Mouse (Mus musculus): ENCODE results near the gene Zmiz1.

The Zmiz1 gene

DNA sequence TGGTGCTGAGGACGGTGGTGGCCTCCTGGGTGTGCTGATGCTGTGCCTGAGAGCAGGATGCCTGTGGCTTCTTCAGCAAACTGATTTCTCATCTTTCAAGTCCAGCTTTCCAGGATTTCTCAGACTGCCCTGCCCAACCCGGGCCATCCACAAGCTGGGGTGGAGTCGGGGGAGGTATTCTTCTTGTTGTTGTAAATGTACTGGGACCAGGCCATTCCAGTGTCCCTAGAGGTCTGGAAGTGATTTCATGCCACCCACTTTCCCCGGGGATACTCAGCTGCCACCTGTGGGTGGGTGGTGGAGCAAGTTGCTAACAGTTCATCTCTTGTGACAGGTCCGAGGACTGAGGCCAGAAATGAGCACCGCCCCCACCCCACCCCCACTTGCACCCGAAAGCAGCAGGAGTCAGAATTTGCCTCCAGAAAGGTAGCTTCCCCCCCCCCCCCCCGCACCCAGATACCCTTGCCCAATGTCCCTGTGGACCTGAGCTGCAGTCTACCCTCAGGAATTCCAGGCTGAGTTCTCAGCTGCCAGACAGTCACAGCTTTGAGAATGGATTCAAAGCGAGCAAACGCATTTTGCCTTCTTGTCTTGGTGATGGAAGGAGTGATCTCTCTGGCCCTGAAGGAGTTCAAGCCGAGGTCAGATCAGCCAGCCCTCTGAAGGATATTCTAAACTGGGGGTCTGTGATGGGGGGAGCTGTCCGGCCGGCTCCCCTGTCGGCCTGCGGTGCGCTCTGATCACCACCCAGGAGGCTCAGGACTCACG, 2.1 kb upstream of the Zmiz1 start:
- no peak for DNase-seq

- peak; percentile 90 for DNase-seq
These were observed 1.5 kb upstream of the Zmiz1 start for GRCm38 (mm10) chr14:25457434-25457957.

DNA sequence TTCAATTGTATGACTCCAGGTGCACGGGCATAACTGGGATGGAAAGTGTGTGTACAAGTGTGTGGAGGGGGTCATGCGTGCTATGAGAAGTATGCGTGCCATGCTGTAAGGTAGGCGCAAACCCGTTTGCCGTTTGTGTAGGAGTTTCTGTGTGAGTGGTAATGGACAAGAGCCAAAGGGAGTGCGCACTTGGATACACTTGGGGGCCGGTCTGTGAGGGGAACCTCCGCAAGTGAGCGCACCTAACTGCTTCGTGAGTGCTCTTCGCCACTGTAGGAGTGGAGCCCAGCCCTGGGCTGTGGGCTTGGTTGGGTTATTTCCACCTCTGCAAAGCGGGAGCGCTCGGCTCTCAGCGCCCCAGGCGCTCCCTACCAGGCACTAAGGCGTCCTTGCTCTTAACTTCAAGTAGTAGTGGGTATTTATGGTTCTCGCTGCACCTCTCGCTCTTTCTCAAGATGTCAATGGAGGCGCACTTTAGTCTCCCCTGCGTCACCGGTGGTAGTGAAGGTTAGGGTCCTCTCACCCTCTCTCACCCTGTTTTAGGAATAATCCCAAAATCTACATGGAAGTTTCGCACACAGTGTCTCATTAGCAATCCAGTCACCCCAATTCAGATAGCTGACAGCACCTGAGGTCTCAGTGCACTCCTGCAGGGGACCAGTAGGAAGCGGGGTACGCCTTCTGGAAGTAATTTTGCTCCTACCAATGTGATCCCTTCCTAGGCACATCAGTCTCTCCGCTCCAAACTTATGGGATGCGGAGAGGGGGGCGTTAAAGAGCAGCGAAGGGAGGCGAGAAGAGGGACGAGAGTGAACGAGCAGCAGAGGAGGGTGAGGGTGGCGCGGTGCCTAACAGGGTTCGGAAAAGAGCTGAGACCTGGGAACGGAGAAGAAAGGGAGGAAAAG, 622 bp upstream of the Zmiz1 start:
- no peak for DNase-seq

DNA sequence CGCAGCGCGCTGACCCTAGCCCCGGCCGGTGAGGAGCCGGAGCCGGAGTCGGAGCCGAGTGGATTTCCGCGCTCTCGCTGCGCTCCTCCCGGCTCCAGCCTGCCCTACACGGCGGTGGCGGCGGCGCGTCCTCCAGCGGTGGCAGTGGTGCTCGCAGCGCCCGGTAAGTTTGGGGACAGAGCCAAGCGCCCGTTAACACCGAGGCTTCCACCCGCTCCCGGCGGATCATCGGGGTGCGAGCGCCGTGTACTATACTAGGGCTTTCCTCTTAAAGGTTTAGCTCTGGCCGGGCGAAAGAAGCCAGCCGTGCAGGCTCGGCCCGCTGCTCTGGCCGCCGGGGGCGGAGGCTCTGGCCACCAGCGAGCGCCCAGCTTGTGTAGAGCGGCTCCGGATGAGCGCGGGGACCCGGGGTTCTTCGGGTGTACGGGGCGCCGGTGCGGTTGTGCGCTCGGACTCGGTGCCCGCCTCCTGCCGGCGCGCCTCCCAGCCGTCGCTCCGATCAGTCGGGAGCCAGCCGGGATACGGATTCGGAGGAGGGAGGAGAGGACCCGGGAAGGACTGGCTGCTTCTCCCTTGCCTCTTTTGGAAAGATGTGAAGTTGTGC, 511 bp downstream of the Zmiz1 start:
- peak; percentile 38 for DNase-seq

DNA sequence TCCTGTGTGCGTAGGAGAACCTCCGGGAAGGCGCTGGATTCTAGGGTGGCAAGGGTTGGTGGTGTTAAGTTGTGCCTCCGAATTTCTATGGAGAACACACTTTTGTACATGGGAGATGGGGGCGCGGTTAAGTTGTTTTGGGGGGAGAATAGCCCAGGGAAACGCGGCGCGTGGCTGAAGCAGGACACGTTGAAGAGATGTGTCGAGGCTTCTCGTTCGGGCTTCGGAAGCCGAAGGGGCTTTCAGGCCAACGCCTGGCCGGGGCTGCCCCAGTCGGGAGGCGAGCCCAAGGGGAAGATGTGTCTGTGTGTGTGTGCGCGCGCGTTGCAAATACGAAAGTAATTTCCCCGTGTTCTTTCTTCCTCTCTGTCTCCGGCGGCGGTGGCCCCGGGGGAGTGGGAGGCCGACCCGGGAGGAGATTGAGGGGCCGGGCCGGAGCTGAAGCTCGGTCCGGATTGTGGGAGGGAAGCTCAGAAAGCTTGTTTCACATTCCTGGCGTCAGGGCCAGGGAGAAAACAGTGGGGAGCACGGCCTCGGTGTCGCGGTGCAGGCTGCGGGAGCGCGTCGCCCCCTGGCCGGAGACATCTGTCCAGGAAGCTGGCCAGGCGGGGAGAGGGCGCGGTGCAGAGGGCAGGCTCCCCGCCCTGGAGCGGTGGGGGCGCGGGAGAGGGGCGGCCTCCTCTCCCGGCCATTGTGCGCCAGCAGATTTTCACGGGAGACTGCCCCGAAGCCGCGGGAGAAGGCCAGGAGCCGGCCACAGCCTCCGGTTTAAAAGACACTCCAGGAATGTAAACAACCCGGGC, 1.2 kb downstream of the Zmiz1 start:
- peak; percentile 36 for DNase-seq

GRCm38 (mm10) chr14:25460801-25461675, 2.1 kb downstream of the Zmiz1 start:
- peak; percentile 38 for DNase-seq

DNA sequence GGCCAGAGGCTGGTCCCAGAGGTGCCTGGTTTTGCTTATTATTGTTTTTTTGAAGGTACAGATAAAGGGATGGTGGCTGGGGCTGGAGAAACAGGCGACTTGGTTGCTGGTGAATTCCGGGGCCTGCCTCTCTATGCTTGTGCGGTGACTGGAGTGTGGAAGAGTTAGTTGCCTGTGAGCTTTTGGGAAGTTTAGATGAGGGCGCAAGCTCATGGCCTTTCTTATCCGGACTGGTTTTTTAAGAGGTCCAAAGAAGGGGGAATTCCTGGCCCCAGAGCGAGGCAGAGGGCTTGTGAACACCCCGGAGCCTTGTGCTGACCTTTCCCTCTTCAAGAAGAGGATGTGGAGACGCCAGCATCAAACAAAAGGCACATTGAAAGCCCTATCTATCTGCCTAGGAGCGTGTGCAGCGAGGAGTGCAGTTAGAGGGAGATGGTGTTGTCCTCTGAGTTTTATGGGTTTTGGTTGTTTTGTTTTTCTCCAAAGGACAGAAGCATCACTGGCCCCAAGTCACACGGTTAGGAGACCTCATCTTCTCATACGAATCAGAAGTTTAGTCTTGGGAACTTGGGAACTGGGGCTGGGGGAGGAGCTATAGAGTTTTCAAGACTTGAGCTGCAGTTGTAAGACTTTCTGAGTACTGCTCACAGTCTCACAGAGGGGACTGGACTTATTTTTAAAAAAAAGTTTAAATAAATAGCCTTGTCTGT, 2.8 kb downstream of the Zmiz1 start:
- DNase-seq = no peak

DNA sequence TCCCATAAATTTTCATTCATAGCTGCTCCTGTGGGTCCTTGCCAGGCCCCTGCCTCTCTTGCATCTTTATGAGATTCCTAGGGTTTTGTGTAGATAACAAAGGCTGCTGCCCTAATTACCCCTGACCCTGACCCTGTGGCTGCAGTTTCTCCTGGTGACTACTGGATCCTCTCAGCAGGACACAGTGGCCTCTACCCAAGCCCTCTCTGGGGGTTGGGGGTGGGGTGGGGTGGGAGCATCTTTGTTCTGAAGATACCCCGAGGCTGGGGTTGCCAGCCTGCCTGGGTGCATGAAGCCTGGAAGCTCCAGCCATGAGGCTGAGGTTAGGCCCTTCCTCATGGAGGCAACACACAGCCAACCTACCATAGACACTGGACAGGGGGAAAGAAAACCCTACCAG, 4.0 kb downstream of the Zmiz1 start:
- DNase-seq = no peak

DNA sequence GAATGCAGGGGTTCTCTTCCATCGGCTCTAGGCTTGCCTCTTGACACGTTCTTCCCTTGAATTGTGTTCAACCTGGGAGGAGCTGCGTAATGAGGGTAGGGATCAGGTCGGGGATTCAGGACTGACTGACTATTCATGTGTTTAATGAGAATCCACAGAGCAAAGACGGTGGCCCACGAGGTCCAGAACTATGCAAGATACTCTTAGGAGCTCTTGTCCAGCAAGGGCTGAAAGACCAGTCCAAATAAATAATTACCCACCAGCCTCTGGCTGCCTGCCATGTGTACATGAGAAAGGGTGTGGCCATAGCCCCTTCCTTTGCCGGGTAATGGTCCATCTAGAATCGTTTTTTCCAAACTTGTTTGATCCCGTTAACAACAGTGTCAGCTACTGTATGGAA, 4.9 kb downstream of the Zmiz1 start:
- DNase-seq = no peak

- DNase-seq = no peak
These were observed 5.8 kb downstream of the Zmiz1 start for GRCm38 (mm10) chr14:25464611-25465307.

DNA sequence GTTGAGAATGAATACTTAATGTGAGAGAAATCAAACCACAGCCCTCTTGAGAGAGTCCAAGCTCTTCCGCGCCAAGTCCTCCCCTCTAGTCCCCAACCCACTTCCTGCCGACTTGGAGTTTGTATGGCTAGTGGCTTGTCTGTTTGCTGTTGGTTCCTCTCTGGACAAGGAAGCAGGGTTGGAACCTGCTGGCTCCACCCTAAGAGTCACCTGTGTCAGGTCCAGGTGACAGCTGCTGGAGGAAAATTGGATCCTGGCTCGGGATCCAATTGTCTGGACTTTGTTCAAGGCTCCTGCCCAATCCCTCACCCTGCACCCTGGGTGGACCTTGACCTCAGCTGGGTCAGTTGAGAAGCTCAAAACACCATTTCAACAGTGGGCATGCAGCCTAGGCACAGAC, 7.4 kb downstream of the Zmiz1 start:
- no peak for DNase-seq

- no peak for DNase-seq
These were observed 9.1 kb downstream of the Zmiz1 start for GRCm38 (mm10) chr14:25467911-25468668.

- DNase-seq = no peak
These were observed 10.0 kb downstream of the Zmiz1 start for GRCm38 (mm10) chr14:25468891-25469529.

DNA sequence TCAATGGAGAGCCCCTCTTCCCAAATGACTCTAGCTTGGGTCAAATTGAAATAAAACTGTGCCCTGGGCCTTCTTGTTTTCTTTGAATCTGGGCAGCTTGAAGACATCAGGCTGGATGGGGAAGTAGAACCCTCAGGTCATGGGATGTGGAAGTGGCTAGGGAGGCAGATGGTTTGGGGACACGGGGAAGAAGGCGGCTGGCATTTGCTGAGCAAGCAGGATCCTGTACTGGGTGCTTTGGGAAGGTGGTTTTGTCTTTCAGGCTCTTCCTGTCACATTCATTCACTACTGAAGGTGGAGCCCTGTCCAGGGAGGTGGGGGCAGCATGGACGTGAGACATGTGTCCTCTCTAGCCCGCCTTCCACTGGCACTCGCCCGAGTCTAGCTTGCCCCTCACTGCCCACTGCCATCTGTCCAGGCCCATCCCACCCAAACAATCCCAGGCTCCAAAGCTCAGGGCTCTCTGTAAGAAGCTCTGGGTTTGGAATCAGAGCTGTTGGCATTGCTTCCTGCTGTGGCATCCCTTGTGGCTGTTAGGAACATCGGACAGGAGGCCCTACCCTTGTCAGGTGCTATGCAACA, 11.3 kb downstream of the Zmiz1 start:
- DNase-seq = no peak

DNA sequence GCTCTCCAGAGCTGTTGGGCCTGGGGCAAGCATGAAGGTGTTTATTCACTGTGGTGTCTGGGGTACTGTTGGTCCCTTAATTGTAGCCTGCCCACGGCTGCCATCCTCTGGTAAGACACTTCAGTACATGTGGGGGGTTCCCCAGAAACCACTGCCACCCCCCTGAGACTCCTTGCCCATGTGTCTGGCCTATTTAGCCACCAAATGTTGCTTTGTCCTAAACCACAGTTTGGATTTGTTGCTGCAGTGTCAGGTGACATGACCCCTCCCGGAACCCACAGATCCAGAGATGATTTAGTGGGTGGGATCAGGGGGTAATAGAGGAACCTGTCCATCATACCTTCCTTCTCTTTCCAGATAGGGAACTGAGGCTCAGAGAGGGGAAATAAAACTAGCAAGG, 12.1 kb downstream of the Zmiz1 start:
- DNase-seq = no peak

DNA sequence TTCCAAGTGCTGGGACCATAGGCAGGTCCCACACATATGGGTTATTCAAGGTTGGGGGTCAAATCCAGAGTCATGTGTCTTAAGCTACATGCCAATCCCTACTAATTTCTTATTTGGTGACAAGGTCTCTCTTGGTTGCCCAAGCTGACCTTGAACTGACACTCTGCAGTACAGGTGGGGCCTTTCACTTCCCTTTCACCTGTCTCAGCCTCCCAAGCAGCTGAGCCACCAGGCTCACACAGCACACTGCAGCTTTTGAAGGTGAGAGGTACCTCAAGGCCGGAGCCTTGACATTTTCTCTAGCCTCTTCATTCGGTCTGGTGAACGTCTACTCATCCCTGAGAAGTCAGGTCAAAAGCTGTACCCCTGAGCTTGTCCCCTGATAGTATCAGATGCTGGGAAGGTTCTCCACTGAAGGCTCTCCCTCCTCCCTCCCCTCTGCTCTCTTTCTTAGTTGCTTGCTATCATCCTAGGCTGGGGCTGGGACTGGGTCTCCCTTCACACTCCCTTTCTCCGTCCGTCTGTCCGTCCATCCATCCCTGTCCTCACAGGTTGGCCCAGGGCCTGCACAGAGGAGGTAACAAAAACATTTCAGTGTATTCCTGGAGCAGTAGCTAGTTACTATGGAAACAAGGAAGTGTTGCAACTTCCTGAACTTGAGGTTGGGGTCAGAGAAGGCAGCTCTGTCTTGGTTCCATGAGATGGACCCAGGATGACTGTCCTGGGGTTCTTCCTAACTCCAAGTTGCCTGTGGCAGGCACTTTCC, 13.3 kb downstream of the Zmiz1 start:
- no peak for DNase-seq

DNA sequence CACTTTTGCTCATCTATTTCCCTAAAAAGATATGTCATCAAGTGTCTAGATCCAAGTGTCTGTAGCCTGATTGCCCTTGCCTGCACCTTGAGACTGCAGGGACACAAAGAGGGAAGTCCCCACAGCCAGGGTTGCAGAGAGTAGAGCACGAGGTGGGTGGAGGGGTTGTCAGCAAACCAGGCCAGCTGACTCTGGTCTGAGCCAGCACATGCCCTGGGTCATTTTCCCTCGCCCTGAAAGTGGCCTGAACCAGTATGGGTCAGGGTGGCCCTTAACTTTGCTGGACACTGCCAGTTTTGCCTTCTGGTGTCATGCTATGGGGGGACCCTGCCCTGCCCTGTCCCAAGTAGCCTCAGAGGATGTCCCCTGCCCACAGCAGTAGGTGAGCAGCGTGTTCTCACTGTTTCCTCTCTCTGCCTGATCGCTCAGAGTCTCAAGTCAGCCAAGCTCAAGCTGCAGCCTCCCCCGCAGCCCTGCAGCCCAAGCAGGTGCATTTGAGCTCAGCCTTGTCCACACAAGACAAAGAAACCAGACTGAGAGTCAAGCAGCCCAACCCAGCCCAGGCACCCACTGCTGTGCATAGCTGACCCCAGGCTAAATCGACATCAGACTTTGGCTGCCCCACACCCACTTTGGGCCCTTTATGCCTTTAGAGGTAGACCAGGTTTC, 14.1 kb downstream of the Zmiz1 start:
- no peak for DNase-seq
